Mouse (Mus musculus): ENCODE results near the gene Vmn1r181.
"Not testable (repeated sequence)": the region's sequence is repeated elsewhere in the genome, so short reads cannot be mapped to it uniquely, and the experiment has no call there.

DNA sequence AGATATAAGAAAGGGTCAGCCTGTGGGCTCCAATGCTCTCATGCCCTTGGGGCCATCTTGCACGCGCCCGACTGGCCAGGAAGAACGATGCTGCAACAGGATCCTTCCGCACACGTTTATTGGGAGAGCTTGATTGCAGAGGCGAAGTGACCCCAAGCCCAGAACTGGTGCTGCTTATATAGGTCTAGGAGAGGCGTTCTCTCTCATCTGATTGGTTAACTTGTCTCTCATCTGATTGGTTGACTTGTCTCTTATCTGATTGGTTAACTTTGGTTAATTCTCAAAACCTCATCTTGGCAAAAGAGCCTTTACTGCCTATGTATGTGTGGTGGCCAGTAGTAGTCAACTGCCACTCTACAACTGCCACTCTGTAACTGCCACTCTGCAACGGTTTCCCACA, at the start of gene Vmn1r181:
- TF ChIP-seq GATA1, TAL1 (IDR thresholded peaks at IDR 0.05; ENCODE audit: low read length): not testable (repeated sequence)

All from erythroblast, embryonic 14.5 days (primary cell).